Comparison of ENCODE assay signal across 12 mouse cellular contexts in genomic region chr9:97847873-97848838, GRCm38 (mm10).
A peak's percentile ranks its signal among the peaks of the same experiment; 100 is the strongest.
DNase-seq lines count a peak whose midpoint lies in the region; ATAC-seq and TF ChIP-seq lines count a peak whose summit lies in the region.
"Had no signal": no experiment of that assay in that cellular context is flagged by ENCODE, and none has a peak within 500 bp of the region (broad histone marks: within the 10 kb centered on the region; RNA-seq: fewer than 3 reads in every experiment).

No protein-coding gene starts in this region.

- no peaks in the 10 kb centered on the region for H3K4me1 ChIP-seq in kidney, postnatal 0 days (replicated peaks; ENCODE audit: insufficient read depth, low read length)
- H3K4me1 ChIP-seq: midbrain, embryonic 15.5 days had no signal

- ATAC-seq in kidney, postnatal 0 days (replicated peaks; ENCODE audit: low FRiP score, low read depth): no peak
- ATAC-seq: intestine, embryonic 16.5 days; midbrain, embryonic 15.5 days had no signal

- H3K27me3 ChIP-seq in kidney, postnatal 0 days (ENCODE audit: insufficient read depth, low read length): no peaks in the 10 kb centered on the region
- H3K27me3 ChIP-seq: midbrain, embryonic 15.5 days had no signal

- H3K27ac ChIP-seq in kidney, postnatal 0 days: no peak overlapping the region
- H3K27ac ChIP-seq: midbrain, embryonic 15.5 days had no signal

- H3K4me3 ChIP-seq in kidney, postnatal 0 days (replicated peaks; ENCODE audit: low read depth, low read length): no peak overlapping the region
- H3K4me3 ChIP-seq: erythroblast, embryonic 14.5 days; midbrain, embryonic 15.5 days had no signal

- TF ChIP-seq CTCF in kidney, postnatal 0 days (IDR thresholded peaks at IDR 0.05; ENCODE audit: low read depth): no peak

- no peak overlapping the region for H3K9ac ChIP-seq in kidney, postnatal 0 days (ENCODE audit: low read depth, low read length)
- H3K9ac ChIP-seq: midbrain, embryonic 15.5 days had no signal

- 64% methylated on average over 12 of the region's 12 CpGs for WGBS in kidney, postnatal 0 days

- peak; percentile 13 for DNase-seq in adrenal gland, adult 2 months
- no peak for DNase-seq in adrenal gland, adult 18-20 months (ENCODE audit: low spot score in 2 of 2)
- peak; percentile 24 for DNase-seq in kidney, postnatal 0 days (ENCODE audit: low spot score)
- no peak for DNase-seq in kidney, adult 8-10 months
- peak; percentile 4 for DNase-seq in urinary bladder, postnatal 14 days (ENCODE audit: low spot score)
- no peak for DNase-seq in urinary bladder, postnatal 4 days (ENCODE audit: low spot score in 2 of 2)
- no peak for DNase-seq in retina, embryonic 14.5 days (ENCODE audit: low spot score)
- DNase-seq in adrenal gland, postnatal 25 days: no peak
- DNase-seq: liver had no signal

- H3K36me3 ChIP-seq in kidney, postnatal 0 days (ENCODE audit: insufficient read depth, low read length): no peaks in the 10 kb centered on the region
- H3K36me3 ChIP-seq: midbrain, embryonic 15.5 days had no signal

- H3K4me2 ChIP-seq in kidney, postnatal 0 days (ENCODE audit: low read length): no peak overlapping the region
- H3K4me2 ChIP-seq: midbrain, embryonic 15.5 days had no signal

- H3K9me3 ChIP-seq in kidney, postnatal 0 days (replicated peaks; ENCODE audit: low read length): no peaks in the 10 kb centered on the region
- H3K9me3 ChIP-seq: midbrain, embryonic 15.5 days had no signal

Comparison
In these comparisons a context has a peak if more than half of its experiments do, and no peak if none do; other contexts are left out.
1. DNase-seq: peak in adrenal gland, adult 2 months (single experiment), kidney, postnatal 0 days (single experiment) and urinary bladder, postnatal 14 days (single experiment); none in adrenal gland, adult 18-20 months (0 of 2), kidney, adult 8-10 months (0 of 2), urinary bladder, postnatal 4 days (0 of 2), retina, embryonic 14.5 days (single experiment) and adrenal gland, postnatal 25 days (single experiment).